Mouse (Mus musculus): Measurements from ENCODE around the gene Olfr1162.

DNA sequence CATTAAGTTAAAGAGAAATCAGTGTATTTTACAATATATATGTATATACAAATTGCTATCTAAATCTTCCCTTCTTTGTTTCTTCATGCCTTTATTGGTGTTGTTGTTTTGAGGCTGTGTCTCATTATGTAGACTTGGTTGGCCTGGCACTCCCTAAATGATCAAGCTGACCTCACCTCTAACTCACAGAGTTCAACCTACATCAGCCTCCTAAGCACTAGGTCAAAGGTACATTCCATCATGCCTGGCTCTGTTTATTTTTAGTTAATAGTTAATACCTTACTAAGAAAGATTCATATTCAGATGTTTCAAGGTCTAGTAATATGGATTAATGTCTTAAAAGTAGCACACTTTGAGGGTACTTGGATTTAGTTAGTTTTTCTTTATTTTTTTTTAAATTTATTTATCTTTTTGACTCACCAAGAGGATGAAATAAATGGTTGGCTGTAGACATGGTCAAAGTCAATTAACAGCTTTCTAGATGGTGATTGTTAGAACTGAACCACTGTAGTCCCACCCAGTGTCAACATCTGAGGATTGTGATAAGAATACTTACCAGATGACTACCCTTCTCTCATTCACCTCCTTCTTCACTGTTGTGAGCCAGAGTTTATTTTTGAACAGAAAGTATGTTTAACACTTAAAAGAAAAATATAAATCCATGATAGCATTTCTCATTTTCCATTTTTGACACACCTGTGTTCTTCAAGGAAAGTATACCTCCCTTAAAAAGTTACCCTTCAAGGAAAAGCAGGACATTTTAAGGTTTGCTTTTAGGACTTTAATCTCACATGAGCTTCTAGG, 43.2 kb downstream of the Olfr1162 start, which contains the start of gene Olfr1160:
- no peak for TF ChIP-seq CTCF (conservative IDR thresholded peaks at IDR 0.05; ENCODE audit: insufficient read depth, insufficient read length, low read depth, low read length)
- TF ChIP-seq POLR2A (IDR thresholded peaks at IDR 0.05; ENCODE audit: low read depth, low read length): no peak
